Mouse (Mus musculus) cerebellum, adult 2 months (tissue): ENCODE data around the gene Fem1b.

Experiments
- CTCF ChIP-seq: fragments of 200-500 bp; IDR thresholded peaks from 2 replicates; pipeline ENCODE4 v1.5.1; 2011; ENCODE audit warnings: low read depth, mild to moderate bottlenecking, control low read depth, low read length, moderate library complexity, borderline replicate concordance; ENCODE audit not compliant: insufficient read depth
- POLR2A ChIP-seq: fragments of 200-500 bp; IDR thresholded peaks from 2 replicates; pipeline ENCODE4 v1.6.1; 2011; ENCODE audit warnings: low read length, control low read depth, borderline replicate concordance; ENCODE audit not compliant: insufficient read depth

GRCm38 (mm10) chr9:62819494-62819893 lies 7.8 kb upstream of the Fem1b start:
- TF ChIP-seq CTCF (no peak), POLR2A (no peak)
